Mouse (Mus musculus) kidney, adult 2 months (tissue): Measurements from ENCODE around the gene Gm28372. TPM values are rescaled to one million over a fixed set of nuclear protein-coding genes. Genes with fewer than 3 reads are reported as not detected.
A peak's percentile ranks its signal among the peaks of the same experiment; 100 is the strongest.

Experiments used
- DNase-seq: peaks from one replicate; pipeline ENCODE4 v3.0.0; 2021
- H3K27ac ChIP-seq: fragments of 200-500 bp; 2 replicates; pipeline ENCODE4 v1.5.1; 2012; ENCODE audit warnings: low read depth, low read length, control low read depth, inconsistent platforms; ENCODE audit not compliant: insufficient read depth
- H3K27me3 ChIP-seq: fragments of 200-500 bp; replicated peaks from 2 replicates; pipeline ENCODE4 v1.6.1; 2012; ENCODE audit warnings: mild to moderate bottlenecking, moderate library complexity, low read length, inconsistent platforms; ENCODE audit not compliant: control insufficient read depth, insufficient read depth
- H3K36me3 ChIP-seq: fragments of 200-500 bp; 2 replicates; pipeline ENCODE4 v1.6.1; 2012; ENCODE audit warnings: mild to moderate bottlenecking, moderate library complexity, low read length, inconsistent platforms; ENCODE audit not compliant: control insufficient read depth, insufficient read depth
- H3K4me1 ChIP-seq: fragments of 200-500 bp; 2 replicates; pipeline ENCODE4 v1.6.1; 2011; ENCODE audit warnings: low read length; ENCODE audit not compliant: control insufficient read depth, insufficient read depth
- H3K4me3 ChIP-seq: fragments of 200-500 bp; 2 replicates; pipeline ENCODE4 v1.5.1; 2011; ENCODE audit warnings: mild to moderate bottlenecking, low read depth, low read length, control low read depth; ENCODE audit not compliant: insufficient read depth
- CTCF ChIP-seq: fragments of 200-500 bp; conservative IDR thresholded peaks from 2 replicates; pipeline ENCODE4 v1.5.1; 2011; ENCODE audit warnings: low read depth, mild to moderate bottlenecking, control low read depth, low read length, moderate library complexity, mixed read lengths; ENCODE audit not compliant: insufficient read depth, insufficient read length
- POLR2A ChIP-seq: fragments of 200-500 bp; IDR thresholded peaks from one replicate; pipeline ENCODE4 v1.6.1; 2011; ENCODE audit warnings: low read depth, low read length, control low read depth
- WGBS: fragments of 180-500 bp; shearing (Covaris S2); methylation state at CpG from one replicate; pipeline ENCODE4 v1.1.7; 2018; 5-methylcytosine and 5-hydroxymethylcytosine counted together
- polyA plus RNA-seq: library from polyadenylated mRNA; depleted of rRNA; stranded (reverse); fragments of >200 nt; gene quantifications from 2 replicates; pipeline ENCODE4 v1.2.3, GENCODE M21; 2012

Gm28372 gene
- polyA plus RNA-seq, 1 experiment = not detected

GRCm38 (mm10) chr2:130411558-130412495, 6.8 kb downstream of the Gm28372 start:
- Histone ChIP-seq H3K27me3 (no peaks in the 10 kb centered on the region), H3K4me3 (no peak overlapping the region), H3K27ac (no peak overlapping the region), H3K4me1 (no peaks in the 10 kb centered on the region), H3K36me3 (no peaks in the 10 kb centered on the region)
- TF ChIP-seq POLR2A (no peak), CTCF (peak; percentile 87)
- 36% methylated on average over 16 of the region's 16 CpGs for WGBS
- peak; percentile 83 for DNase-seq

- no peaks in the 10 kb centered on the region for H3K36me3 ChIP-seq
- TF ChIP-seq POLR2A = no peak
- TF ChIP-seq CTCF = no peak
- 77% methylated on average over 3 of the region's 3 CpGs for WGBS
- no peaks in the 10 kb centered on the region for H3K4me1 ChIP-seq
- H3K4me3 ChIP-seq = no peak overlapping the region
- H3K27ac ChIP-seq = no peak overlapping the region
- DNase-seq = no peak
- H3K27me3 ChIP-seq = no peaks in the 10 kb centered on the region
These were observed 7.7 kb downstream of the Gm28372 start for GRCm38 (mm10) chr2:130412775-130413174.

GRCm38 (mm10) chr2:130414094-130414856, 9.2 kb downstream of the Gm28372 start:
- no peaks in the 10 kb centered on the region for H3K27me3 ChIP-seq
- DNase-seq = no peak
- H3K36me3 ChIP-seq = no peaks in the 10 kb centered on the region
- no peaks in the 10 kb centered on the region for H3K4me1 ChIP-seq
- no peak overlapping the region for H3K27ac ChIP-seq
- H3K4me3 ChIP-seq = no peak overlapping the region
- TF ChIP-seq POLR2A (no peak), CTCF (0 out of 2 replicates have a peak, but pooled peaks have one; percentile 22)
- 81% methylated on average over 6 of the region's 6 CpGs for WGBS

- WGBS = 96% methylated on average over 26 of the region's 26 CpGs
- Histone ChIP-seq H3K36me3 (no peaks in the 10 kb centered on the region), H3K4me1 (peaks cover 7% of the 10 kb centered on the region), H3K27ac (no peak overlapping the region), H3K27me3 (no peaks in the 10 kb centered on the region), H3K4me3 (no peak overlapping the region)
- DNase-seq = no peak
- TF ChIP-seq CTCF (no peak), POLR2A (no peak)
These were observed 17.0 kb downstream of the Gm28372 start for GRCm38 (mm10) chr2:130421781-130422620.

- 10% methylated on average over 49 of the region's 49 CpGs for WGBS
- DNase-seq = peak; percentile 79
- H3K4me3 ChIP-seq = peak overlapping the region; percentile 94
- peak overlapping the region; percentile 78 for H3K27ac ChIP-seq
- peaks cover 7% of the 10 kb centered on the region for H3K4me1 ChIP-seq
- no peaks in the 10 kb centered on the region for H3K27me3 ChIP-seq
- H3K36me3 ChIP-seq = no peaks in the 10 kb centered on the region
- TF ChIP-seq CTCF (no peak), POLR2A (no peak)
These were observed 18.5 kb downstream of the Gm28372 start for GRCm38 (mm10) chr2:130423397-130424125.
